Mouse (Mus musculus) skeletal muscle tissue, postnatal 0 days (tissue): ENCODE data around the gene Gjb3. TPM values are rescaled to one million over a fixed set of nuclear protein-coding genes. Genes with fewer than 3 reads are reported as not detected.

Experiments used
- polyA plus RNA-seq: library from polyadenylated mRNA; unstranded; fragments of >200 nt; fragmentation: Nextera tagmentation; extraction: Ambion mirVana; gene quantifications from 2 replicates; pipeline ENCODE4 v1.2.1, GENCODE M21; 2015

Gene Gjb3
- 1.5 TPM in 1 of 2 replicates, not detected in the other for polyA plus RNA-seq

DNA sequence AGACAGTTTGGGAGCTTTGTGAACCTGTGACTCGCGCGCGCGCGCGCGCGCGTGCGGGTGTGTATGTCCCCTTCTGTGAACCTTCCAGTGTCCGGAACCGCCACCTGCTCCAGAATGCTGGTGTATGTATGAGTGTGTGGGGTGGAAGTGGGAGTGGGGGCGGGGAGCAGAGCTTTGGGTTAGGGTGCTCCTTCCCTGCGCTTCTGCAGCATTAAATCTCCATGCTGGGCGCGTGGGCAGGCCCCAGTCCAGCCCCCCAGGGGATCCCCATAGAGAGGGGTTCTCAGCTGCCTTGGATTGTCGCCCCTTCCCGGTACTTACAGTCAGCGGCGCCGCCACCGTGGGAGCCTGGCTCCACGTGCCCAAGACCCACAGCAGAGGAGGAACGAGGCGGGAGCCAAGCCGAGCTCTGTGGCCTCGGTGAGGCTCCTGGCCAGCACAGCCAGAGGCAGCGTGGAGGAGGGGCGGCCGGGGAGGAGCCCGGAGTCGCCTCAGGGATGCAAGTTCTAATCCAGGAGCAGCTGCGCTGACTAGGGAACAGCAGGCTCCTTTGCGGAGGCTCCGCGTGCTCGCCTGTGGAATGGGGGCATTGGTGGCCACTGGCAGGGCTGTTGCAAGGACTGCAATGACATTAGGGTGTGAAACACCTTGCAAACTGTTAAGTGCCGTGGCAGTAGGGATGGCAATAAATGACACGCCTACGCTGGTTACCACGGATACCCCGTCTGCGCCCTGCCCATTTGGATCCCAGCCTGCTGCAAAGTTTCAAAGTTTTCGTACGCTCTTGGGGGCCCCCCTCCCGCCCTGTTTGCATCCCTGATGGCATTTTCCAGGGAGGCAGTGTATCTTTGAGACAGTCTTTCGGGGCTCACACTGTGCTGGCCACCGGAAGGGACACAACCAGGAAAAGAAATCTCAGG lies at the start of gene Gjb3:
Gjb3 (minus strand) TSS at position 664 of the 920 bp plus-strand sequence.

GRCm38 (mm10) chr4:127358018-127358417 lies 27.4 kb upstream of the Gjb3 start, which contains the start of gene Gjb5:
TSS of gene Gjb5 (minus strand) at chr4:127358181.

DNA sequence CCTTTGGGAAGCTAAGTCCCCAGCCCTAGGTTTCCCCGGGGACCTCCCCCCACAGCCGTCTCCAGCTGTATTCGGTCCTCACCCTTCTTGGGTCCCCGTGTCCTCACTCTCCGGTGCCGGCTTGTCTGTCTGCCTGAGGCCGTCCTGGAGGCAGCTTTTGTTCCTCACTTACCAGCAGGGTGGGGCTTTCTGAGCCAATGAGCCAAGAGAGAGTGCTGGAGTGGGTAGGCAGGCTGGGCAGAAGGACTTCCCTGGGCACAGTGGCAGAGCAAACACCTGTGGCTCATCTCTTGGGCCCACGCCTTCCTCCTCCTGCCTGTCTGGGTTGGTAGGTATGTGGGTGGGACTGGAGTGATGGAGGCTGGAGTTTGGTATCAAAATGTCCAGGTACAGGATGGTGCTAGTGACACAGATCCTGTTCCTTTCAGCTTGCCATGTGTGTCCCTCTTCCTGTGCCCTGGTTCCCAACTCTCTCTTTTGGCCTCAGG lies 23.4 kb upstream of the Gjb3 start, which contains the start of gene Gjb4:
Gjb4 (minus strand) TSS at position 131 of the 488 bp plus-strand sequence.

GRCm38 (mm10) chr4:127313861-127314260 lies 16.8 kb downstream of the Gjb3 start, which contains the start of gene Gja4:
TSS of gene Gja4 (minus strand) at chr4:127314039.

Other genes with a start within 250 kb of the Gjb3 start
- gene Tmem35b, start 207.2 kb downstream of the Gjb3 start, polyA plus RNA-seq = 5.4 and 8.1 TPM in 2 replicates
- gene Dlgap3, start 161.6 kb downstream of the Gjb3 start, polyA plus RNA-seq = 0.29 and 0.40 TPM in 2 replicates
- gene Smim12, start 87.1 kb downstream of the Gjb3 start, polyA plus RNA-seq = 57.3 and 57.8 TPM in 2 replicates
- 17.9 and 21.2 TPM in 2 replicates for gene Gja4, start 16.8 kb downstream of the Gjb3 start, polyA plus RNA-seq
- 1.1 TPM in 1 of 2 replicates, not detected in the other for gene Gjb4, start 23.2 kb upstream of the Gjb3 start, polyA plus RNA-seq
- 1.2 and 1.9 TPM in 2 replicates for gene Gjb5, start 27.3 kb upstream of the Gjb3 start, polyA plus RNA-seq